Mouse (Mus musculus) erythroblast, embryonic 14.5 days (primary cell): ENCODE measurements around the gene Pgls.

Source experiments
- GATA1 ChIP-seq: IDR thresholded peaks from 2 replicates; pipeline ENCODE4 v1.6.1; 2012; ENCODE audit warnings: low read length, inconsistent platforms, mixed read lengths
- TAL1 ChIP-seq: IDR thresholded peaks from 3 replicates; pipeline ENCODE4 v1.6.1; 2012; ENCODE audit warnings: low read length, inconsistent platforms, mixed read lengths

DNA sequence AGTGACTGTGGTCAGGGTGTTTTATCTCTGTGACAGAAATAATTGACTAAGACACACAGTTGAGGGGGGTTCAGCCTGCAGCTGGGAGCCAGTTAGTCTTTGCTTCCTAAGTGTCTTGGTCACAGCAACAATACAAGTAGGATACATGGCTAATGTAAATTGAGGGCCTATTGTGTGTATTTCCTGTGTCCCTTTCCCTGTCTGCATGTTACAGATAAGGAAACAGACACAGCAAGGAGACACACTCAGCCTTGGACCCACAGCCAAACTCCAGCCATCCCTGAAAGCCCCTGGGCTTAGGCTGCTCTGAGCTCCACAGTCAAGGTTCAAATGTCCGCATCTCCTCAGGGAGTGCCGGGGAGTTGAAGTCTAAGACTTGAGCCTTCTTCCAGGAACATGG, 37.3 kb upstream of the Pgls start:
- TF ChIP-seq GATA1 (no peak), TAL1 (no peak)
